Mouse (Mus musculus): ENCODE measurements around the gene Atg9a. TPM values are rescaled to one million over a fixed set of nuclear protein-coding genes. Genes with fewer than 3 reads are reported as not detected.

Atg9a gene
- polyA plus RNA-seq, 1 experiment from 2014 or later, result 33.6 TPM

DNA sequence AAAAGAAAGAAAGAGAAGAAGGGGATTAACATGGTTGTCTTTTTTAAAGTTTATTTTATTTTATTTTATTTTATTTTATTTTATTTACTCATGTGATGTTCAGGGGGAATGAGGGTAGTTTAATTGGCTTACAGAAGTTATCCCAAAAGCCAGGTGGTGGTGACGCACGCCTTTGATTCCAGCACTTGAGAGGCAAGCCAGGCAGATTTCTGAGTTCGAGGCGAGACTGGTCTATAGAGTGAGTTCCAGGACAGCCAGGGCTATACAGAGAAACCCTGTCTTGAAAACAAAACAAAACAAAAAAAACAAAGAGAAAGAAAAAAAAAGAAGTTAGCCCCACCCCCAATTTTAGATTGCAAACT is 31.8 kb downstream of the Atg9a start:
- H3K4me2 ChIP-seq, result no peak overlapping the region
- H3K4me1 ChIP-seq (replicated peaks), result no peaks in the 10 kb centered on the region
- no peak overlapping the region for H3K9ac ChIP-seq
- no peak for ATAC-seq (ENCODE audit: insufficient number of reproducible peaks, low FRiP score)
- H3K9me3 ChIP-seq (replicated peaks), result no peaks in the 10 kb centered on the region
- no peaks in the 10 kb centered on the region for H3K27me3 ChIP-seq (replicated peaks)
- 59% methylated on average over 4 of the region's 4 CpGs for WGBS
- H3K27ac ChIP-seq (ENCODE audit: poor library complexity, severe bottlenecking), result no peak overlapping the region
- H3K4me3 ChIP-seq, result no peak overlapping the region
- H3K36me3 ChIP-seq, result no peaks in the 10 kb centered on the region

- no peak overlapping the region for H3K9ac ChIP-seq
- no peaks in the 10 kb centered on the region for H3K27me3 ChIP-seq (replicated peaks)
- ATAC-seq (ENCODE audit: insufficient number of reproducible peaks, low FRiP score), result no peak
- H3K9me3 ChIP-seq (replicated peaks), result no peaks in the 10 kb centered on the region
- 38% methylated on average over 5 of the region's 5 CpGs for WGBS
- H3K4me3 ChIP-seq, result no peak overlapping the region
- no peaks in the 10 kb centered on the region for H3K36me3 ChIP-seq
- no peak overlapping the region for H3K4me2 ChIP-seq
- H3K4me1 ChIP-seq (replicated peaks), result no peaks in the 10 kb centered on the region
- no peak overlapping the region for H3K27ac ChIP-seq (ENCODE audit: poor library complexity, severe bottlenecking)
Observed at GRCm38 (mm10) chr1:75159540-75160255, 32.3 kb downstream of the Atg9a start.

DNA sequence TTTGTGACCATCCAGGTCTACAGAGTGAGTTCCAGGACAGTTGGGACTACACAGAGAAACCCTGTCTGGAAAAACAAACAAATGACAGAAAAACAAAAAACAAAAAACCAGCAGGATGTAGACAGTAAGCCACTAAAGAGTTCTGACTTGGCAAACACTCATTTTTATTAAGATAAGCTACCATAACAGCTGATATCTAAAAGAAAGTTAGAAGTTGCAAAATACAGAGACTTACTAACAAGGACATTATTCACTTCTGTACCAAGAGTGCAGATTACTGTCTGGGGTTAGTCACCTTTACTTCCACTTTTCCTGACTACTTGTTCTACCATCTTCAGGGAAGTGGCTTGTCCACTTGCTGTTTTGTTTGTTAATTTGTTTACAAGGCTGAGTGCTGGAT is 33.0 kb downstream of the Atg9a start:
- Histone ChIP-seq H3K9ac (no peak overlapping the region), H3K4me3 (no peak overlapping the region), H3K36me3 (no peaks in the 10 kb centered on the region), H3K27ac (ENCODE audit: poor library complexity, severe bottlenecking) (no peak overlapping the region), H3K4me2 (no peak overlapping the region), H3K9me3 (replicated peaks) (no peaks in the 10 kb centered on the region), H3K4me1 (replicated peaks) (no peaks in the 10 kb centered on the region), H3K27me3 (replicated peaks) (no peaks in the 10 kb centered on the region)
- ATAC-seq (ENCODE audit: insufficient number of reproducible peaks, low FRiP score), result no peak

DNA sequence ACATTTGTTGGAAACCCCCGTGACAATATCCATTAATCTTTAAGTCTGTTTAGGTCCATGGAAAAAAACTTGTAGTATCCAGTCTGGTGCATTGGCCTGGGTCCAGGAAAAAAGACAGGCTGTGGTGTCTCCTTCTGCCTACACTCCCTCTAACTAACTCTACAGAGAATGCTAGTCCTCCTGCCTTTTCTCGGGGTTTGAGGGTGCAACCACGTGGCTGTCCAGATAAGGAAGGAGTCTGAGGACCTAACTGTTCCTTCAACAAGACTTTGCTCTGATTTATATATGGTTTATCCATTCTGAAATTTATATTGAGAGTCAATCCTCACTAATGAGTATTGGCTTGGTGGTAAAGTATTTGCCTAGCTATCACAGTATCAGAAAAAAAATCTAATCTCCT is 36.2 kb downstream of the Atg9a start:
- Histone ChIP-seq H3K27me3 (replicated peaks) (no peaks in the 10 kb centered on the region), H3K9me3 (replicated peaks) (no peaks in the 10 kb centered on the region), H3K4me1 (replicated peaks) (no peaks in the 10 kb centered on the region), H3K27ac (ENCODE audit: poor library complexity, severe bottlenecking) (no peak overlapping the region), H3K4me3 (no peak overlapping the region), H3K4me2 (no peak overlapping the region), H3K36me3 (no peaks in the 10 kb centered on the region), H3K9ac (no peak overlapping the region)
- WGBS, result 38% methylated on average over 3 of the region's 3 CpGs
- ATAC-seq (ENCODE audit: insufficient number of reproducible peaks, low FRiP score), result no peak

DNA sequence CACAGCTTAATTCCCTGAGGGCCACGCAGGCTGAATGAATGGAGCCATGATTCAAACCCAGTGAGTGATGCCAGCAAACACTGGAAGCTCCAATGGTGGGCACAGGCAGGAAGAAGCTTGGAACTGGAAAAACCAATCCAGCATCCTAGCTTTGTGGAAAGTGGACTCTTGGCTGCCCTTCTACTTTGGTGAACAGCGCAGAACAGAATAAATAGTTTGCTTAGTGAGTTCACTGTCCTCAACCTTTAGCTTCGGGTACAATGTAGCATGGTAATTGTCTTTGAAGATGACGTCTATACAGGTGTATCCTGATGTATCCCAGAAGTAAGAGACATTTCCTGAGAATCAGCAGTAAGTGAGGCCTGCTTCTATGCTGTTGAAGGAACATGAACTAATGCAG is 43.3 kb downstream of the Atg9a start:
- H3K27ac ChIP-seq (ENCODE audit: poor library complexity, severe bottlenecking), result no peak overlapping the region
- no peak overlapping the region for H3K9ac ChIP-seq
- H3K4me3 ChIP-seq, result no peak overlapping the region
- no peak for ATAC-seq (ENCODE audit: insufficient number of reproducible peaks, low FRiP score)
- no peak overlapping the region for H3K4me2 ChIP-seq
- peaks cover 57% of the 10 kb centered on the region for H3K36me3 ChIP-seq
- 87% methylated on average over 4 of the region's 4 CpGs for WGBS
- H3K27me3 ChIP-seq (replicated peaks), result no peaks in the 10 kb centered on the region
- peaks cover 3% of the 10 kb centered on the region for H3K4me1 ChIP-seq (replicated peaks)
- H3K9me3 ChIP-seq (replicated peaks), result no peaks in the 10 kb centered on the region

GRCm38 (mm10) chr1:75147411-75148135 is 44.4 kb downstream of the Atg9a start:
- H3K27ac ChIP-seq (ENCODE audit: poor library complexity, severe bottlenecking), result no peak overlapping the region
- H3K4me2 ChIP-seq, result no peak overlapping the region
- H3K36me3 ChIP-seq, result peaks cover 57% of the 10 kb centered on the region
- ATAC-seq (ENCODE audit: insufficient number of reproducible peaks, low FRiP score), result no peak
- H3K4me3 ChIP-seq, result no peak overlapping the region
- WGBS, result 66% methylated on average over 7 of the region's 7 CpGs
- peaks cover 8% of the 10 kb centered on the region for H3K4me1 ChIP-seq (replicated peaks)
- H3K9me3 ChIP-seq (replicated peaks), result no peaks in the 10 kb centered on the region
- no peaks in the 10 kb centered on the region for H3K27me3 ChIP-seq (replicated peaks)
- H3K9ac ChIP-seq, result no peak overlapping the region

DNA sequence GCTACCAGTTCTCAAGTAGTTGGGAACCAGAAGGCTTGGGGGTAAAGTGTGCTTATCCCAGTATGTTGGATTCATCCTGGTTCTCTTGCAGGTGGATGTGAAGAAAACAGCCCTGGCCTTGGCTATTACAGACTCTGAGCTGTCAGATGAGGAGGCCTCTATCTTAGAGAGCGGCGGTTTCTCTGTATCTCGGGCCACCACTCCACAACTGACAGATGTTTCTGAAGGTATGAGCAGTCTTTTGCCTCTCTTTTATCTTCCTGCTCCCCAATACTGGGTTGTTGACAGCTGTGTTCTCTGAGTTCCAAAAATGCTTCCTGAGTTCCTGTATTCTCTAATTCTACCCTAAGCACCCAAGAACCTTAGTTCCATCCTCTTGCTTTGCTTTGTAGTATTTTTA is 46.4 kb downstream of the Atg9a start:
- no peak overlapping the region for H3K4me2 ChIP-seq
- ATAC-seq (ENCODE audit: insufficient number of reproducible peaks, low FRiP score), result no peak
- no peak overlapping the region for H3K4me3 ChIP-seq
- 86% methylated on average over 3 of the region's 3 CpGs for WGBS
- no peak overlapping the region for H3K9ac ChIP-seq
- H3K27me3 ChIP-seq (replicated peaks), result no peaks in the 10 kb centered on the region
- H3K4me1 ChIP-seq (replicated peaks), result peaks cover 14% of the 10 kb centered on the region
- H3K27ac ChIP-seq (ENCODE audit: poor library complexity, severe bottlenecking), result no peak overlapping the region
- peaks cover 57% of the 10 kb centered on the region for H3K36me3 ChIP-seq
- no peaks in the 10 kb centered on the region for H3K9me3 ChIP-seq (replicated peaks)

DNA sequence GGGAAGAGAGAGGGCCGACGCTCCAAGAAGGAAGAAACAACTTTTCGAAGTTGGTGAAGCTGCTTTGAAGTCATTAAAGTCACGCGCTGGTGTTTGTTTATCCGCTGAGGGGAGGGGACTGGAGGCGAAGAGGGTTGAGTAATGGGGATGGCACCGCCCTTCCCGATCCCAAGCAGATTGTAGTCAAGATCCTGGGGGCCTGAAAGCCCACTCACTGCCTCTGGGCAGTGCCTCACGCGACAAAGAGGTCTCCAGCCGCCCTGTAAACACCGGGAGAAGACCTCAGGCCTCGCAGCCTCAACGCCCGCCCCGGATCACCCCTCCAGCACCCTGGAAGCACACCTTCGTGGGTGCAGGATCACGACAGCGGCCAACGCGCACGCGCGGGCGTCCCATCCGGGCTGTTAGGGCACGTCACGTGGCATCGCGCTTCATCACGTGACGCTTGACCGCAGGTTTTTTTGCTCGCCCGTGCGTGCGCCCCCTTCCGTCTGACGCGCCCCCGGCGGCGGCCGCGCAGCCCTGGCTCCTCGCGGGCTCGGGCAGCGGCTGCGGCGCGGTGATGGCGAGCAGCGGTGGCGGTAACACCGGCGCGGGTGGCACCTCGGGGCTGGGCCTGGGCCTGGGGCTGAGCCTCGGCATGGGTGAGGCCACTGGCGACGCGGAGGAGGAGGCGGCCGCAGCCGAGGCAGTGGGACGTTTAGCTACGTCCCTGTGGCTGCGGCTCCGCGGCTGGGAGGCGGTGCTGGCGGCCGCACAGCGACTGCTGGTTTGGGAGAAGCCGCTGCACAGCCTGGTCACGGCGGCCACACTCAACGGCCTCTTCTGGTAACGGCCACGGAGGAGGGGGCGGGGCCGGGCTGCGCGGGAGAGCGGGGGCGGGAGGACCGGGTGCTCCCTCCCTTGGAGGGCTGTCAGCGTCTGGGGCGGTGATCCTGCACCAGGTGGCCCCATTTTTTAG is 49.4 kb downstream of the Atg9a start, which contains the start of the genes Cnppd1 and Retreg2:
Gene Cnppd1, minus strand, starts transcription at position 411 of the 961 bp plus-strand sequence.
Gene Retreg2, plus strand, starts transcription at position 478 of the 961 bp plus-strand sequence.
- peak within 1 kb of the TSS; percentile 74 for H3K4me2 ChIP-seq
- peak within 1 kb of the TSS; percentile 96 for H3K27ac ChIP-seq (ENCODE audit: poor library complexity, severe bottlenecking)
- peaks cover 19% of the 10 kb centered on the region for H3K4me1 ChIP-seq (replicated peaks)
- ATAC-seq (ENCODE audit: insufficient number of reproducible peaks, low FRiP score), result peak; percentile 91
- under 1% methylated on average over 88 of the region's 91 CpGs for WGBS
- H3K9me3 ChIP-seq (replicated peaks), result no peaks in the 10 kb centered on the region
- peak within 1 kb of the TSS; percentile 96 for H3K9ac ChIP-seq
- H3K36me3 ChIP-seq, result peaks cover 55% of the 10 kb centered on the region
- H3K4me3 ChIP-seq, result peak within 1 kb of the TSS; percentile 85
- no peaks in the 10 kb centered on the region for H3K27me3 ChIP-seq (replicated peaks)

DNA sequence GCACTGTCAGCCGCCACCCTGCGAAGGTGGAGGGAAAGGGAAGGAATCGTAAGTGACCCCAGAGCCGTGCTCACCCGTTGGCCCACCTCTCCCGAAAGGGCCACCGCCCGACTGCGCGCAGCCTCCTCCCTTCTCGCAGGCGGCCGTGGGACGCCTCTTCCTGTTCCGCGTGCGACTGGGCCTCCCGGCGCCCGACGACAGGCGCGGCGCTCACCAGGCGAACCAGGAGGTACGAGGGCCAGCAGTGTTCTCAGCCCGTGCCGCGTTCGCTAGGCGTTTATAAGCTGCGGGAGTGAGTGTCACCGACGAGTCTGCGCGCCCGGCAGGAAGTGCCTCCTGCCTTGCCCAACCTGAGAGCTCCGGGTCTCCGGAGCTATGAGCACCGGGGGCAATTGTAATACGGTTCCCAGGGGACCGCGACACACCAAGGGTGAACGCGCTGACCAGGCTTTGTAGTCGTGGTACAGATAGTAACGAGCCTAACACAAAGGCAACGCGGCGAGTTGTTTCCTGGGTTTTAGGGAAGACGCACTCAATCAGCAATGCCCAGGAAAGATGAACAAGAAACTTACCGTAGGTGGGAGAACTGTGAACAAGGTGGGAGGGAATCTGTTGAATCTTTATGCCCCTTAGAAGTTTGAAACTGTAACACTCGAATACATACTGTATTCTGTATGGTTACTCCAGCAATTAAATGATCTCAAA is 50.4 kb downstream of the Atg9a start:
- ATAC-seq (ENCODE audit: insufficient number of reproducible peaks, low FRiP score), result peak; percentile 58
- peaks cover 19% of the 10 kb centered on the region for H3K4me1 ChIP-seq (replicated peaks)
- H3K4me3 ChIP-seq, result peak overlapping the region; percentile 85
- peak overlapping the region; percentile 96 for H3K9ac ChIP-seq
- H3K27me3 ChIP-seq (replicated peaks), result no peaks in the 10 kb centered on the region
- H3K9me3 ChIP-seq (replicated peaks), result no peaks in the 10 kb centered on the region
- peak overlapping the region; percentile 96 for H3K27ac ChIP-seq (ENCODE audit: poor library complexity, severe bottlenecking)
- under 1% methylated on average over 53 of the region's 53 CpGs for WGBS
- peak overlapping the region; percentile 74 for H3K4me2 ChIP-seq
- peaks cover 55% of the 10 kb centered on the region for H3K36me3 ChIP-seq

DNA sequence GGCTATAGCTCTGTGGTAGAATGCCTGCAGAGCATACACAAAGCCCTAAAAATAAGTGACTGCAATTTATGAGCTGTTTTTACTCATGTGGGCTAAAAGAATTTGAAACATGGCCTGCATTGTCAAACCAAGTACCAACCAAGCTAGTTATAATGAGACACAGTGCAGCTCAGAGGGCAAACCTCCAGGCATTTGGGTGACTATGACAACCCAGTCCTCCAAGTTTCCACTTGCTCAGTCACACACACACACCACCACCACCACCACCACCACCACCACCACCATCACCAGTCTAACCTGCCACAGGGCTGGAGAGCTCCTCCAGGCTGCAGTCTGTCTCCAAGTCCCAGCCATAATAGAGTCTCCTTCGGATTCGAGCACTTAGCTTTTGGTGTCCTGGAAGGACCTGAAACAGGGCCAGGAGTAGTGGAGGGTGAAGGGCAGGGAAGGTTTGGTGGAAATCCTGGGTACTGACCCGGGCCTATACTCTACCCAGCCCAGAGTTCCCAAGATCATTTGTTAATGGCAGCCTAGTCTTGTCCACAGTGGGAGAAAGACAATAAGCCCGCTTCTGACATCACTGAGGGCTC is 51.3 kb downstream of the Atg9a start:
- Histone ChIP-seq H3K4me2 (peak overlapping the region; percentile 74), H3K27me3 (replicated peaks) (no peaks in the 10 kb centered on the region), H3K9ac (peak overlapping the region; percentile 96), H3K36me3 (peaks cover 55% of the 10 kb centered on the region), H3K27ac (ENCODE audit: poor library complexity, severe bottlenecking) (peak overlapping the region; percentile 96), H3K4me3 (peak overlapping the region; percentile 85), H3K9me3 (replicated peaks) (no peaks in the 10 kb centered on the region), H3K4me1 (replicated peaks) (peaks cover 19% of the 10 kb centered on the region)
- no peak for ATAC-seq (ENCODE audit: insufficient number of reproducible peaks, low FRiP score)
- WGBS, result 63% methylated on average over 4 of the region's 4 CpGs

All from heart, embryonic 12.5 days (tissue).